Mouse (Mus musculus) cerebellum, postnatal 4 days (tissue): ENCODE data around the gene E130114P18Rik.

ENCODE experiments used
- DNase-seq, 2 experiments: peaks; one replicate each; pipeline ENCODE4 v3.0.0; 2022; ENCODE audit warnings: low spot score in 2 of 2, mixed read lengths in 1 of 2

The E130114P18Rik gene

GRCm38 (mm10) chr4:97648825-97649625 lies 128.9 kb downstream of the E130114P18Rik start:
- peak; percentile 37 to 83 for DNase-seq

- DNase-seq: no peak
Observed at GRCm38 (mm10) chr4:97648436-97648707, 129.5 kb downstream of the E130114P18Rik start.

GRCm38 (mm10) chr4:97647700-97648435 lies 130.0 kb downstream of the E130114P18Rik start:
- DNase-seq: peak; percentile 38 to 79

- no peak for DNase-seq
Observed at GRCm38 (mm10) chr4:97647236-97647635, 130.6 kb downstream of the E130114P18Rik start.

GRCm38 (mm10) chr4:97640385-97640784 lies 137.5 kb downstream of the E130114P18Rik start:
- DNase-seq: no peak

GRCm38 (mm10) chr4:97636569-97636968 lies 141.3 kb downstream of the E130114P18Rik start:
- DNase-seq: no peak

GRCm38 (mm10) chr4:97635757-97636292 lies 142.1 kb downstream of the E130114P18Rik start:
- DNase-seq: no peak

GRCm38 (mm10) chr4:97635296-97635755 lies 142.6 kb downstream of the E130114P18Rik start:
- DNase-seq: no peak

GRCm38 (mm10) chr4:97628881-97629605 lies 148.8 kb downstream of the E130114P18Rik start:
- peak in 1 of 2 experiments; percentile 26 for DNase-seq

- DNase-seq: no peak
Observed at GRCm38 (mm10) chr4:97626002-97626720, 151.7 kb downstream of the E130114P18Rik start.

- peak in 1 of 2 experiments; percentile 37 for DNase-seq
Observed at GRCm38 (mm10) chr4:97623165-97623564, 154.7 kb downstream of the E130114P18Rik start.

GRCm38 (mm10) chr4:97621731-97622130 lies 156.1 kb downstream of the E130114P18Rik start:
- DNase-seq: no peak

GRCm38 (mm10) chr4:97620409-97620808 lies 157.5 kb downstream of the E130114P18Rik start:
- DNase-seq: peak in 1 of 2 experiments; percentile 63

- peak in 1 of 2 experiments; percentile 69 for DNase-seq
Observed at GRCm38 (mm10) chr4:97618668-97619373, 159.1 kb downstream of the E130114P18Rik start.

- no peak for DNase-seq
Observed at GRCm38 (mm10) chr4:97615031-97615430, 162.8 kb downstream of the E130114P18Rik start.

GRCm38 (mm10) chr4:97611251-97611847 lies 166.5 kb downstream of the E130114P18Rik start:
- peak in 1 of 2 experiments; percentile 84 for DNase-seq

GRCm38 (mm10) chr4:97609831-97610727 lies 167.8 kb downstream of the E130114P18Rik start:
- peak in 1 of 2 experiments; percentile 47 for DNase-seq

- no peak for DNase-seq
Observed at GRCm38 (mm10) chr4:97609329-97609728, 168.5 kb downstream of the E130114P18Rik start.

GRCm38 (mm10) chr4:97608728-97609127 lies 169.2 kb downstream of the E130114P18Rik start:
- peak in 1 of 2 experiments; percentile 55 for DNase-seq
